Mouse (Mus musculus): ENCODE measurements around the gene Vegfa.
A peak's percentile ranks its signal among the peaks of the same experiment; 100 is the strongest.

The Vegfa gene

DNA sequence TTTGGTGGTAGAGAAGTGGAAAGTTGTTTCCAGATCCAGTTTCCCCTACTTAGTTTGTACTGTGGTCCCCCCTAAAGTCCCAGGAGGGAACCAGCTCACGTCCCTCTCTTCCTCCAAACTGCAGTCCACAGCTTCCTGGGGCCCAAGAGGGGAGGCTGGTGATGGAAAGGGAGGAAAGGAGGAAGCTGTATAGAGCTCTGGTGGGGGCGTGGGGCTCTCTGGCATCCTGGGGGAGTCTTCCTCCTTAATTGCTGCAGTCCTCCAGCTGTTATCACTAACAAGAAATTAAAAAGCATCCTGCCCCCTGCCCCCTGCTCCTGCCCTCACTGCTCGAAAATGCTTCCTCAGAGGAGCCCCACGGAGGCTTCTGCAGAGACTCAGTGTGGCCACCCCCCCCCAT, 17.4 kb upstream of the Vegfa start:
- no peak for DNase-seq

DNA sequence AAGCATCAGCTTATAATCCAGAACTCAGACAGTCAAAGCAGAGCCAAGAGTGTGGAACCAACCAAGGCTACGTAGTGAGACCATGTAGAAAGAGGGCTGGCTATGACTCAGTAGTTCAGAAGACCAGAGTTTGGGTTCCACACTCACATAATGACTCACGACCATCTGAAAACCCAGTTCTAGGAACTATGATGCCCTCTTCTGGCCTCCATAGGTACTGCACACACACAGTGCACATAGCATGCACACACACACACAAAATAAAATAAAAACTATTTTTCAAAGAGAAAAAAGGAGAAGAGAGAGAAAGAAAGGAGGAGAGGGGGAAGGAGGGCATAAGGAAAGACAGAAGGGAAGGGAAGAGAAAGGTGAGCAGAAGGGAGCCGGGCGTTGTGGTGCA, 16.0 kb upstream of the Vegfa start:
- no peak for DNase-seq

DNA sequence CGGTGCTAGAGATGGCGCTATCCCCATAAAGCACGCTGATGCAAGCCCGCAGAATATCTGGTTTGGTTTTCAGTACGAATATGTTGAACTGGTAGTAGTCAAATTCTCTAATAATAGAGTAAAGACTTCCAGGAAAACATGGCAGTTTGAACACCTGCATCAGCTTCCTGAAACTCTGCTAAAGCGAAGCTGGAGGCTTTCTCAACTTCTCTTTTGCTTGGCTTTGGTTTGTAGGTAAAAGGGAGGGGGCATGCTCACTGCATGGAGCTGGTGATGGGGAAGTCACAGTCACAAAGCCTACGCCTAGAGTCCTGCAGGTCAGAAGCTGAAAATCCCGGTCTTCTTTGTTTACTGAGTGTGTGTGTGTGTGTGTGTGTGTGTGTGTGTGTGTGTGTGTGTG, 13.6 kb upstream of the Vegfa start:
- DNase-seq: no peak

DNA sequence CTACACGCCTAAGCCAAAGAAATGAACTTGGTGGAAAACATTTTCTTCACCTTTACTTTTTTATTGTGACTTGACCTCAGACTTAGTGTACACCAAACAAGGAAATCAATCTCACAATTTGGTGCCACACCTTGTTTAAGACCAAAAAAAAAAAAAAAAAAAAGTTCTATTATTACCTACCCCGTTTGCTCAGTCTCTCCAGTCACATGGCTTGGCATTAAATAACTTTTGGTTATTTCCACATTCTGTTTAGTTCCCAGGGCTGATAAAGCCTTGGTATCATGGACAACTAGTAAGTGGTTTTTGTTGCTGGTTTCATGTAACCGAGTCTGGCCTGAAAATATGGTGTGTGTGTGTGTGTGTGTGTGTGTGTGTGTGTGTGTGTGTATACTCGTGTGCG, 12.8 kb upstream of the Vegfa start:
- no peak for DNase-seq

DNA sequence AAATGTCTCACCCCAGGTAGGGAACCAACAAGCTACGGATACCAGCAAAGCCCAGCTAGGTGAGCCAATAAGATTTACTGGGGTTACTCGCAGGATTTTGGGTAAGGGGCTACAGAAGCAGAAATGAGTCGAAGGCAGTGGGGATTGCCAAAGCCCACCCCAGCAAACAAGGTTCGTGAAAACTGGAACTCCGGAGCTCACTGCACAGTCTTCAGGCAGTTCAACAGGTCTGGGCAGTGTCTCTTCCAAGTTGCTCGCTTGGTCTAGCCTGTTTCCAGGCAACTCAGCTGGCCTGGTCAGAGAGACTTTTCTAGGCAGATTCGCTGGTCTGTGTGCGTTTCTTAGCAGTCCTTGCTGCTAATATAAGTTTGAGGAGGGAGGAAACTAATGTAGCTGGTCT, 10.0 kb upstream of the Vegfa start:
- no peak for DNase-seq

DNA sequence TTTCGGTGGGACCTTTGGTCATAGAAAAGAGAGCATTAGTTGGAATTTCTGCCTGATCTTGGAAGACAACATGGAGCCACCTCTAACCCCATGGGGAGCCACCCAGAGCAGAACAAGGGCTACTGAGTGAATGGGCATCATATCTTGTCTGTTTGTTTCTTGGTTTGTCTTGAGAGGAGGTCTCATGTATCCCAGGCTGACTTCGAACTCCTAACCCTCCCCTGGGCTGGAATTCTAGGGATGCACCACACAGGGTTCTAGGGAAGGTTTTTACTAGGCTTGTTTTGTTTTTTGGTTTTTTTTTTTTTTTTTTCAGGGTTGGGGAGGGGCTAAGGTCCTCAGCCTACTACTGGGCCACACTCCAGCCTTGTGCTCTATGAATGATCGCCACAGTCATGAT, 9.5 kb upstream of the Vegfa start:
- DNase-seq: no peak

DNA sequence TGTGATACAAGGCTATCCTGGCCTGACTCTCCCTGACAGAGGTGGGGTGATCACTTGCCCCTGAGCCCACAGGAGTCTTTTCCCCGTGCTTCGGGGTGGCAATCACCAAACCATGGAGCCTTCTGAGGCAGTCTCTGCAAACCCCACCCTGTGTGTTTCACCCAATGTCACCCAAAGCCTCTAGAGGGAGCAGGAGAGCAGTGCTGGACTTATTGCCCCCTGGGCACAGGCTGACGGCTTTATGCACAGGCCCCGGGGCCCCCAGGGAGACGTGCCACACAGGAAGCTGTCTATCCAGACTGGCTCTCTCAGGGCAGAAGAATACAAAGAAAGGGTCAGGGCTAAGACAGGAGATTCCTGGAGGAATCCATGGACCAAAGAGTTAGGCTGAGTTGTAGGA, 9.1 kb upstream of the Vegfa start:
- no peak for DNase-seq

DNA sequence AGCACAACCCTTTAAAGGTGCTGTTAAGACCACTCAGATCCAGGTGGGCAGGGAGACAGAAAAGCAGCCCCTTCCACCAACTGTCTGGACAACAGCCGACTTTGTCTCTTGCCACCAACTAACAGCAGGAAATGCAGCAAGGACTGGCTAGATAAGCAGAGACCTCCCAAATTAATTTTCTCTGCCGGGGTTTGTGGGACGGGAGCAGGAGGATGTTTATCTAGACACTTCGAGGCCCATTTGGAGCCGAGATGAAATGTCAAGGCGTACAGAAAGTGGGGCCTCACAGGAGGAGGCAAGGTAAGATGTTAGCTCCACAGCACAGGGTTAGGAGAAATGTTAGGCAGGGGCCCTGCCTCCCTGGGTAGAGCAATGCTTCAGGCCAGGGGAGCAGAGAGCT, 8.4 kb upstream of the Vegfa start:
- DNase-seq: no peak

DNA sequence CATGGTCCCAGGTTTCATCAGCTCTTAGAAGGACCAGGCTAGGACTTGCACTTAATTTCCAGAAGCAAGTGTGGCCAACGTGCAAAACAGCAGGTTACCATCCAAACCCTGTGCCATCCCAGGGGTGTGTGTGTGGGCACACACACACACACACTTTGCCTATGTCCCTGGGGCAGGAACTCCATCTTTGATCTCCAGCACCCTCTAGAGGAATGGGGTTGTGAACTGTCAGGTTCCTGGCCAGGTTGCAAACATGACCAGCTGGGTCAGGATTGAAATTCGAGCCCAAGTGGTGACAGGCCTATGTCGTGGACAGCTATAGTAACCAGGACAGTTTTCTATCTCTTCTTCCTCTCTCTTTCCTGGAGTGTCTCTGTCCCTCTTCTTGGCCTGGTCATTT, 6.7 kb upstream of the Vegfa start:
- DNase-seq: no peak

DNA sequence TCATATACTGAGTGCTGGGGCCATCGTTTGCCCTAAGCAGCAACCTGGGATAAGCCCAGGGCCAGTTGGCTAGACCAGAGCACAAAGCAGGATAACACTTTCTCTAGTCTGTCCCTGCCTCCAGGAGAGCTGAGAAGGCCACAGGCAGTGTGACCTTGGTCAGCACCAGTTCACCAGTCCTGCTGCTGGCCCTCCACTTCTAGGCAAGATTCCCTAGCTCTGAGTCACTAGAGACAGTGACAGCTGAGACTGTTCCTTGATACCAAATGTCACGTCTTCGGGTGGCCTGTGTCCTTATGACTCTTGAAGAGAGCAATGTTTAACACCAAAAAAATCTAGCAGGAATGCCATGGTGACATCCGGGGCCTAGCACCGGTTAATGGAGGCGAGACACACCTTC, 4.2 kb upstream of the Vegfa start:
- no peak for DNase-seq

DNA sequence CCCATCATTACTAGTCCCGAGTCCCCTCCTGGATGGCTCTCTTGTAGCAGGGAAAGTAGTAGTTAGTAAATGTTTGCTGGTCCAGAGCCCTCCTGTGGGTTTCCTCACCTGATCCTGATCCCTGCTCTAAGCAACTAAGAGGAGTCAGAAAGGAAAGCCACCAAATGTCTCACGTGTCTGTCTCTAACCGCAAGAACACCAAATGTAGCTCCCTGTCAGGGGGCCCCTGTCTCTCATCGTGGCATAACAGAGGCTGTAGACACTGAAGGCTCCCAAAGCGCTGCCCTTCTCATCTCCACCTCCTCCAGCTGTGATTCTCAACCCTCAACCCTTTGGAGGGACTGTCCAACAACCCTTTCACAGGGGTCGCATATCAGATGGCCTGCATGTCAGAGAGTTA, 1.9 kb upstream of the Vegfa start:
- no peak for DNase-seq

DNA sequence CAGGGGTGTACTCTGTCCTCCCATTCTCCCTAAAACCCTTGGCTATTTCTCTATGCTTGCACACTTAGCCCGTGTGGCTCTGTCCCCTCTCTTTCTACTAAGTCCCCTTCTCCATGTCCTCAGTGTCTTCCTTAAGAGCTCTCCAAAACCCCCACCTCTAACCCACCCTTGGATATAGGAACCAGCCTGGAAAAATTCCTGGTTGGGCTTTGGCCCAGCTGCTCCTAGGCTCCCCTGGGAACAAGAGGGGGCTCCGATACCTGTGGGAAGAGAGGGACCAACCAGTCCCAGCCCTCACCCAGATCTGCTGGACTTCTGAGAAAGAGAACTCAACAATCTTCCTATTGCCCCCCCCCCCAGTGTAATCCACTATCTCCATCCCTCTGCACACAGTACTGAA, 1.4 kb upstream of the Vegfa start:
- DNase-seq: no peak

DNA sequence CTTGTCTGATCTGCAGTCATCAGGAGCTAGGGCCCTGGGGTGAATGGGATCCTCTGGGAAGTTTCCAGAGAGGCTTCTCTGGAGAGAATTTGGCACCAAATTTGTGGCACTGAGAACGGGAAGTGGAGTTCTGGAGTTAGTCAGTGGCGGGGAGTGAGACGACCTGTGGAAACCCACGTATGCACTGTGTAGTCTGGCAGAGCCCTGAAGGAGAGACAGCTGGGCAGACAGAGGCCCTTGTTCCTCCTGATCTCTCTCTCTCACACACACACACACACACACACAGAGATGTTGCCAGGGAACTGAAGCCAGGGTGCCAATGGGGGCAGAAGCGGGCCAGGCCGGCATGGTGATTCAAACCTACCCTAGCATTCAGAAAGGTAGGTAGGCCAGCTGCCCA, 953 bp upstream of the Vegfa start:
- peak; percentile 17 to 32 for DNase-seq

DNA sequence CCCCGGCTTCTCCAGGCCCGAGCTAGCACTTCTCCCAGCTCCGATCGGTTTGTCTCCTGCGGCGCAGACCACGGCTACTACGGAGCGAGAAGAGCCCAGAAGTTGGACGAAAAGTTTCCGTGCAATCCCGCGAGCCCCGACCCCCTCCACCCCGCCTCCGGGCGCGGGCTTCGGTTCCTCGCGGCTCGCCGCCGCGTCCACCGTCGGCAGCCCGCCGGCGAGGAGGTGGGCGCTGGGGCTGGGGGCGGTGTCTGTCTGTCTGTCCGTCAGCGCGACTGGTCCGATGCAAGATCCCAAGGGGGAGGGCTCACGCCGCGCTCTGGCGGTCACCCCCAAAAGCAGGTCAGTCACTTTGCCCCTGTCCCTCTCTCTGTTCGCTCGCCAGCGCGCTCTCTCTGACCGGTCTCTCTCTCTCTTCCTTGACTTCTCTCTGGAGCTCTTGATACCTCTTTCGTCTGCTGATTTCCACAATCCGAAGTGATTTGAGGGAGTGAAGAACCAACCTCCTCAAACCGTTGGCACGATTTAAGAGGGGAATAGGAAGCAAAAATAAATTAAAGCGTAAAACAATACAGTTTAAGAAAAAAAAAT, 453 bp downstream of the Vegfa start:
- DNase-seq: peak; percentile 69 to 71

DNA sequence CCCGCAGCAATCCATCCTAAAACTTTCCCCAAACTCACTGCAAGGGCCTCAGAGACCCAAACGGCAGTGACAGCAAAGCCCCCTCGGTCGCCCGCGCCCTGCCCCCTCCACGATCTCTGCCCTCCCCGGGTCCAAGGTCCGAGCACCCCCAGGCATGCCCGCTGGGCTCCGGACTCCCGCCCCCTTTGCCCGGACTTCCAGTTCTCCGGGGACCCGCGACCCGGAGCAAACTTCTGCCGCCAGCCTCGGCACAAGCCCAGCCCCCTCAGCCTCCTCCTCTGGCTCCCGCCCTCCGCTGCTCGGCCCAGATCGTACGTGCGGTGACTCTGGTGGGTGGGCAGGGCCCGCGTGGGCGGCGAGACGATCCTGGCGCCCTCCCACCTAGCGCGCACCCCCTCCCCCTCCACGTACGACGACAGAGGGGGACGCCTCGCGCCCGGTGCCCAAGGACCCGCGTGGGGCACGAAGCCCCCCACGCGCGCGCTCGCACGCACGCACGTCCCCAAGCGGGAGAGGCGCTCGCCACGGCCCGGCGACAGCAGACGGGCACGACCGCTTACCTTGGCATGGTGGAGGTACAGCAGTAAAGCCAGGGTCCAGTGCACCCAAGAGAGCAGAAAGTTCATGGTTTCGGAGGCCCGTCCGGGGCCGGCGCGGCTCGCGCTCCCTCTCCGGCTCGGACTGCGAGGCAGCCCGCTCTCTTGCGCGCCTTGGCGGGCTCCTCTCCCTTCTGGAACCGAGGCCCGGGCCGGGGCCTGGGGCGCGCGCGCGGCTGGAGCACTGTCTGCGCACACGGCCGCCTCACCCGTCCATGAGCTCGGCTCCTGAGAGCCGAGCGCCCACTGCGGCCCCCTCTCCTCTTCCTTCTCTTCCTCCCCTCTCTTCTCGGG, 1.2 kb downstream of the Vegfa start:
- DNase-seq: peak; percentile 74 to 76

DNA sequence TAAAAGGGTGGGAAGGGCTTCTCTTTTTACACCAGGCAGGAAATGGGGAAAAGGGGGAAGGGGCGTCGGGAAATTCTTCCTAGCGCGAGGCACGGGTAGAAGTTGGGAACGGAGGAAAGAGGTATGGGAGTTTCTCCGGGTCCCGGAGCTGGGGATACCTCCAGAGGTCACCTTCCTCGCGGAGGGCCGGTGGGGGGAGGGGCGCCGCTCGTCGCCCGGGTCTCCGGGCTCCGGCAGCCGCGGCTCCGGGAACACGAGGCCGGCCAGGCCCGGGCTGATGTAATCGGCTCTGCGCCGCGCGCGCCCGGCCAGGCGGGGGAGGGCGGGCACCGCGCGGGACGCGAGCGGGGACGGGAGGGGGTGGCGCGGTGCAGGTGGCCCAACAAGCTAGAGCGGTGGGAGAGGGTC, 1.8 kb downstream of the Vegfa start:
- DNase-seq: peak; percentile 64 to 71

DNA sequence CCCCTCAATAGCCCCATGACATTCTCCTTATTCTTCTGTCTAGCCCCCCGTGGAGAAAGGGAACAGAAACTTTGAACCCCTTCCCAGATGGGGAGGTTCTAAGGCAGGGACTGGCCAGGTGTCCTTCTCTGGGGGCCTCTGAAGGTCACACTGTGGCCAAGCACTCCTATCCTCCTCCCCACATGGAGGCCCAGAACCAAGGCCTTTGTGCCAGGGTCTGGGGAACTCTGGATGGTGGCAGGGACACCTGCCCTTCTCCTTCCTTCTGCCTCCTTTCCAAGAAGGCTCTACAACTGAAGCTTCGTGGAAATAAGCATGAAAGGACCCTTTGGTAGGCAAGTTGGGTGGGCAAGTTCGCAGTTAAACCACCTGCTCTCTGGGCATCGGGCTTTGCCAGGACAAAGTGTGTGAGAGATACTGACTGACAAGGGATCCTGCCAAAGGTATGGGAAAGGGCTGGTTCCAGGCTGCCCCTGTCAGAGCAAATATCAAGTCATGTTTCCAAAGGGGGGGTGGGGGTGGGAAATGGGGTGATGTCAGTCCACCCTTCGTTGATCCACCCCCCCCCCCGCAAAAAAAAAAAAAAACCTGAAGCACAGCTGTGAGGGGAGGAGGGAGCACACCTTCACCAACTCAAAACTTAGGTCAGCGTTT, 2.5 kb downstream of the Vegfa start:
- peak in 1 of 2 experiments; percentile 22 for DNase-seq

DNA sequence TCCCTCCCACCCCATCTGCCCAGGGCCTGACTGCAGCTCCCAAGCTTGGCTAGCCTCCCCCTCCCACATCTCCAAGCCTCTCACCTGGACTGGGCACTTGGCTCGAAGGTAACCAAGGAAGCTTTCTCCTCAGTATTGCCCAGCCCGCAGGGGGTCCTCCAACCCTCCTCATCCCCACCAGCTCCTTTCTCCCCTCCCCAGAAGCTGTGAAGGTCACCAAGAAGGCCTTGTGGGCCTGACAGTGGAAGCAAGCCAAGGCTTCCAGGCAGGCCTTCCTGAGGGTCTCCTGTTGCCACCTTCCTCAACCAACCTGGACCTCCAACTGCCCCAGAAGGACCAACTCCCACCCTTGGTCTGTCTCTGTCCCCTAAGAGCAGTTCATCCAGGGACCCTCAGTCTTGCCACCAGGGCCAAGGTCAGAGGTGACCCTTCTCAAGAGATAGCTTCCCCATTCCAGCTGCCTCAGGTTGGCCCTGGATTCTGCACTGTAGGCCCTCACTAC, 3.1 kb downstream of the Vegfa start:
- peak; percentile 20 to 34 for DNase-seq

DNA sequence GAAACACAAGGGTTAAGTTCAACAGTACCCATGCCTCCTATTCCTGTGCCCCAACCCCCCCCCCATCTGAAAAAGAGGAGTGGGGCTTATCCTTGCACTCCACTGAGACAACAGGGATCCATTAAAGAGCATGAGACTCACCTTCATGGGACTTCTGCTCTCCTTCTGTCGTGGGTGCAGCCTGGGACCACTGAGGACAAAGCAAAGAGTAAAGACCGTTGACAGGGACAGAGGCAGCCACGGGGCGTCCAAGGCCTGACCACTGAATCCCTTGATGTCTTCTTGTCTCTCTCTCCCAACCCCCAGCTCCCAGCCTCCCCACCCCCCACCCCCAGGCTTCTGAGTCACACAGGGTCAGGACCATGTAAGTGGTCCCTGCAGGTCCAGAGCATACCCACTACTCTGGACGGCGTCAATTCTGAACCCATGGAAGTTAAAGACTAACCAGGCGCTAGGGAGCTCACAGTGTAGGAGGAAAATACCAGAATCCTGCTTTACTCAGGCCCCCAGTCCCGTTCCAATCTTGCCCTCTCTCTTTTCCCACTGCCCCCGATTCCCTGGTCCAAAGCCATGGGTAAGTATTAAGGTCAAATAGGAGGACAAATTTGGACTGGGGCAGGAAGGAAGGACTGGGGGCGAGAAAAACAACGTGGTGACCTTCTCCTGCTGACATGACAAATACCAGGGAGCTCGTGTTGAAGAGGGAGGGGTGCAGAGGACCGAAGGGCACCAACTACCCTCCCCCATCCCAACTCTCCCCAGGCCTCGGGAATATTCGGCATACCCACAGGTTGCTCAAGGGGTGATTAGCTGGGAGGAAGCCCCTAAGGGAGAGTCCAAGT, 3.7 kb downstream of the Vegfa start:
- no peak for DNase-seq

DNA sequence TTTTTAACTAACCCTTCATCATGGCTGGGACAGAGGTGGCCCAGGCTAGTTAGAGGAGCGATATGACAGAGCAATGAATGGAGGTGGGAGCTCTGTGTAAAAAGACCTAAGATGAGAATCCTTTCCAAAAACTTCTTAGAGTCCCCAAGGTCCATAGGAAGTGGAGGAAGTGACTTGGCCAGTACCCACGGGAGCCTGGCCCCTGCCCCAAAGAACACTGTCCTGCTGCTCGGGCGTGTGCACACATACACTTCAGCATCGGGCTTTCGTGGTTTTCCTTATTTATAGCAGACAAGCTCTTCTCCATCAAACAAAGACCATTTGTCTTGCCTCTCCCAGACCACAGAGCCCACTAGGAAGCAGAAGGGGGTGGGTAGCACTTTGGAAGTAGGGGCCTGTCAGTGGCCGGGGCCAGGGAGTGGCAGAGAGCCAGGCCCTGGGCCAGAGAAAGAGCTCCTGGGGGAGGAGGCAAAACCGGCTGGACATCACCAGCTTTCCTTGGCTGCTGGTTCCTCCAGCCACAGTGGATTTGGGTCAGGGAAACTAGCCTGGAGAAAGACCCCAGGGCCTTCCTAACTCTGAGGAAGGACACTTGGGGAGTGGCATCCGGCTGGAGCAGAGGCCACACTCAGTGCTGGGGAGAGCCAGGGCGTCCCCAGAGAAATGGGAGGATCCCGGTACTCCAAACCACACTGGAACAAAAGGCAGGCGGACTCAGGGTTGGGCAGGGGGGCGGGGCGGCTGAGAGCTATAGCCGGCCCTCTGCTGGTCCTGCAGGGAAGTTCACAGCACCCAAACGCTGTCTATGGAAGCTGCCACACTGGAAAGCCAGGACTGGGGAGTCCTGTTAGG, 4.9 kb downstream of the Vegfa start:
- peak; percentile 73 to 86 for DNase-seq

DNA sequence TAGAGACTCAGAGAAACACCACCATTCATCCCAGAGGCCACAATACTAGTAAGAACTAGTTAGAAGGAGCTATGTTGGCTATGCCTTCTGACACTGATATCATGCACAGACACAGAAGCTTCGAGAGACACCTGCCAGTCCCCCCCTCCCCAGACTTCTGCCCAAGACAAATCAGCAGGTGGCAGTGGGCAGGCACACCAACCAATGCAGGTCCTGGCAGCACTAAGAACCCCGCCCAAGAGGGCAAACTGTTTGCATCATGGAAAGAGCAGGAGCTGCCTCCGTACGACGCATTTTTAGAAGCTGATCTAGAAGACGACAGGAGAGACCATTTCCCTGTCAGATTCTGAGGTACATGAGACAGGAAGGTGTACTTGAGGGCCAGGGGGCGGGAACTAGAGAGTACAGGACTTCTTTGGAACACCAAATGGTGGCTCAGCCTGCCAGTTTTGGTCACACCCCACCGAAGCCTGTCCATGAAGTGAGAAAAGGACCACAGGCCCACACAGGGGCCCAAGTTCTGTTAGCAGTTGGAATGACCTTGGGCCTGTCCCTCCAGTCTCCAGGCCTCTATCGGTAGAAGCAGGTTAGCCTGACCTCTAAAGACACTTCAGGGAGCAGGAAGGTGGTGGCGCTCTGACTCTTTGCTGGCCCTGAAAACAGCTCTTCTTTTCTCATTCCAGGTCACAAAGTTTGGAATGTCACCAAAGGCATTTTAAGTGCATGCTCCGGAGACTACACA, 6.1 kb downstream of the Vegfa start:
- no peak for DNase-seq

Data from cerebellum, postnatal 14 days (tissue).